Mouse (Mus musculus) activated CD4-positive, CD25-positive, alpha-beta regulatory T cell (primary cell): Measurements from ENCODE around the gene Tmem201. TPM values are rescaled to one million over a fixed set of nuclear protein-coding genes. Genes with fewer than 3 reads are reported as not detected.

Experiments
- polyA plus RNA-seq, 2 experiments: library from polyadenylated mRNA; unstranded; fragments of 100-300 nt; shearing (Covaris generic); gene quantifications; one replicate each; pipeline ENCODE4 v1.2.1; 2017

Gene Tmem201
- polyA plus RNA-seq = 10 to 100 TPM; 11.7 to 16.3 TPM

GRCm38 (mm10) chr4:149737383-149738324 lies at the start of gene Tmem201:
Gene Tmem201 (minus strand): TSS chr4:149738044.

GRCm38 (mm10) chr4:149774094-149774470 lies 36.2 kb upstream of the Tmem201 start, which contains the start of gene Slc25a33:
Gene Slc25a33 (minus strand): TSS chr4:149774277.

GRCm38 (mm10) chr4:149702210-149702979 lies 35.4 kb downstream of the Tmem201 start, which contains the start of gene Pik3cd:
Gene Pik3cd (minus strand): TSS chr4:149702571.

Other genes starting within 250 kb of the Tmem201 start
- 1 to 10 TPM; 3.3 to 4.8 TPM for gene Ctnnbip1, start 219.8 kb downstream of the Tmem201 start, polyA plus RNA-seq
- gene Clstn1, start 151.6 kb downstream of the Tmem201 start, polyA plus RNA-seq = 10 to 100 TPM in 1 of 2 experiments, 1 to 10 TPM in 1; 9.3 to 28.7 TPM
- 100 to 1,000 TPM; 196 to 241 TPM for gene Pik3cd, start 35.5 kb downstream of the Tmem201 start, polyA plus RNA-seq
- gene Slc25a33, start 36.2 kb upstream of the Tmem201 start, polyA plus RNA-seq = 10 to 100 TPM in 1 of 2 experiments, 1 to 10 TPM in 1; 7.9 to 20.7 TPM
- 10 to 100 TPM; 13.8 to 16.3 TPM for gene Spsb1, start 217.0 kb upstream of the Tmem201 start, polyA plus RNA-seq